Mouse (Mus musculus): ENCODE data around the gene Atxn7l2. TPM values are rescaled to one million over a fixed set of nuclear protein-coding genes. Genes with fewer than 3 reads are reported as not detected.

The Atxn7l2 gene
- polyA plus RNA-seq, 1 experiment from 2014 or later: 27.9 TPM

DNA sequence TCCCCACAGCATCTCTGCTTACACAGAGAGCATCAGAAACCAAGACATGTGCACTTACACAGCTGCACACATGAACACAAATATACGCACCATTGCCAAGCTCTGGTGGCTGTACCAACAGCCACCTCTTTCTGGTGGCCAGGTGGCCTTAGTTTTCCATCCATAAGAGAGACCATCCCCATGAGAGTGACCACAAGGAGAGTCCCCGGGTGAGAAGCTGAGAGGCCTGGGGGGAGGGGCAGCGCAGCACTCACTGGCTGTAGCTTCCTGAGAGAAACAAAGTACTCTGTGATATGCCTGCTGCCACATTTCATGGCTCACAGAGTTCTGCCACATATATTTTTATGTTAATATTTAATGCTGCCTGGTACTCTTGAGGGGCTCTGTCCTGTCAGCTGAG lies 41.5 kb downstream of the Atxn7l2 start:
- no peak overlapping the region for H3K9ac ChIP-seq (replicated peaks; ENCODE audit: low read length)
- H3K27ac ChIP-seq (replicated peaks; ENCODE audit: low read depth, low read length): no peak overlapping the region
- no peaks in the 10 kb centered on the region for H3K36me3 ChIP-seq (ENCODE audit: control insufficient read depth, insufficient read depth, low read length)
- 46% methylated on average over 3 of the region's 3 CpGs for WGBS
- ATAC-seq (ENCODE audit: low FRiP score, low TSS enrichment) (no peak), DNase-seq (no peak)
- no peaks in the 10 kb centered on the region for H3K27me3 ChIP-seq (ENCODE audit: control insufficient read depth, insufficient read depth, low read length)
- H3K9me3 ChIP-seq (ENCODE audit: control insufficient read depth, low read length): no peaks in the 10 kb centered on the region
- peaks cover 13% of the 10 kb centered on the region for H3K4me1 ChIP-seq (ENCODE audit: control insufficient read depth, insufficient read depth, low read length)
- H3K4me3 ChIP-seq (replicated peaks; ENCODE audit: low read depth, low read length): no peak overlapping the region
- H3K4me2 ChIP-seq (ENCODE audit: low read length): no peak overlapping the region

DNA sequence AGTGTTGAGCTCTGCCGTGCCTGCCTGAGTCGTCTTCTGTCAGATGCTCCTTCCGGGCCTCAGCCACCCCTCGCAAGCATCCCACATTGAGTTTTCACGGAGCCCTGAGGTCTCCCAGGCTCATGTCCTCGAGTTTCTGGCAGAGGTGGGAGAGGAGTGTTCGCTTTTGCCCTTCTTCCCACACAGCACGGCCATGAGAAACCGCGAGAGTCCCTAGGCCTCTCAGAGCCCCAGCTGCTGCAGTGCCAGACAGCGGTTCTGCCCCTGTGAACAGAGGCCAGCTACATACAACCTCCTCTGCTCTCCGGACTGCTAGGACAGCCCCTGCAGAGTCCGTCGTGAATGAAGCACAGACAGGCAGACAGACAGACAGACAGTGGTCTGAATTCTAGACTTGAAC lies 43.2 kb downstream of the Atxn7l2 start:
- H3K27me3 ChIP-seq (ENCODE audit: control insufficient read depth, insufficient read depth, low read length): no peaks in the 10 kb centered on the region
- no peak for DNase-seq
- H3K9me3 ChIP-seq (ENCODE audit: control insufficient read depth, low read length): no peaks in the 10 kb centered on the region
- H3K4me1 ChIP-seq (ENCODE audit: control insufficient read depth, insufficient read depth, low read length): peaks cover 13% of the 10 kb centered on the region
- H3K27ac ChIP-seq (replicated peaks; ENCODE audit: low read depth, low read length): no peak overlapping the region; the same call in 1 of the 2 replicates
- no peak overlapping the region for H3K9ac ChIP-seq (replicated peaks; ENCODE audit: low read length)
- no peak overlapping the region for H3K4me3 ChIP-seq (replicated peaks; ENCODE audit: low read depth, low read length)
- H3K4me2 ChIP-seq (ENCODE audit: low read length): no peak overlapping the region
- H3K36me3 ChIP-seq (ENCODE audit: control insufficient read depth, insufficient read depth, low read length): no peaks in the 10 kb centered on the region
- 40% methylated on average over 14 of the region's 14 CpGs for WGBS
- ATAC-seq (ENCODE audit: low FRiP score, low TSS enrichment): no peak

DNA sequence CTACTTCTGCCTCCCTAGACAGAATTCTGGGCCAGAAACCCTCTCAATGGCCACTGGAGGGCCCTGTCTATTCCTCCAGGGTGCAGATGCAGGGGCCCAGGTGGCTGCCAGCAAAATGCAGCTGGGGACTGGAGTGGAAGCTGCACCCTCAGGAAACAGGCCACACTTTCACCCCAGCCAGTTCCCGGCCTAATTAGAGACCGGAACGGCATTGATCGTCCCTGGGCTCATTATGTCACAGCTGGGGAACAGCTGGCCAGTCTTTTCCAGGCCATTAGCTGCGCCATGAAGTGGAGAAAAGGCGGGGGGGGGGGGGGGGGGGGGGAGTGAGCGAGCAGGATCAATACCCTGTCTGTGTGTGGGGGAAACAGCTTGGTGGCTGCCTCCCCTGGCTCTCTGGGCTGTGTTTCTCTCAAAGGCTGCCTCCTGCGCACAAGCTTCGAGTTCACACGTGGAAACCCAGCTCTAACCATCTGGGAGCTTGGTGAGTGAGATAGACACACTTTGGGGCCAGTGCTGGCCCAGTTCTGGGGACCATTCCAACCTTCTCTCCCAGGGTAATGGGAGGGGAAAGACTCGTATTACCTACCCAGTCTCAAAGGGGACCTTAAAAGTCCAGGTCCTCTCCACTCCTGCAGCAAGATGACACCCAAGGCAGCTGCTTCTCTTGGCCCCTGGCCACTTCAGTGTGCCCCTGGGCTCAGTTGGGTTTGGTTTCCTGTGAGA lies 44.1 kb downstream of the Atxn7l2 start:
- Histone ChIP-seq H3K27ac (replicated peaks; ENCODE audit: low read depth, low read length) (peak overlapping the region; percentile 74), H3K36me3 (ENCODE audit: control insufficient read depth, insufficient read depth, low read length) (no peaks in the 10 kb centered on the region), H3K9ac (replicated peaks; ENCODE audit: low read length) (no peak overlapping the region), H3K4me3 (replicated peaks; ENCODE audit: low read depth, low read length) (no peak overlapping the region), H3K9me3 (ENCODE audit: control insufficient read depth, low read length) (no peaks in the 10 kb centered on the region), H3K27me3 (ENCODE audit: control insufficient read depth, insufficient read depth, low read length) (no peaks in the 10 kb centered on the region), H3K4me2 (ENCODE audit: low read length) (no peak overlapping the region), H3K4me1 (ENCODE audit: control insufficient read depth, insufficient read depth, low read length) (peaks cover 13% of the 10 kb centered on the region)
- ATAC-seq (ENCODE audit: low FRiP score, low TSS enrichment) (peak; percentile 31; the same call in 1 of the 2 replicates), DNase-seq (peak; percentile 67)
- whole genome bisulfite sequencing: 9% methylated on average over 11 of the region's 11 CpGs

DNA sequence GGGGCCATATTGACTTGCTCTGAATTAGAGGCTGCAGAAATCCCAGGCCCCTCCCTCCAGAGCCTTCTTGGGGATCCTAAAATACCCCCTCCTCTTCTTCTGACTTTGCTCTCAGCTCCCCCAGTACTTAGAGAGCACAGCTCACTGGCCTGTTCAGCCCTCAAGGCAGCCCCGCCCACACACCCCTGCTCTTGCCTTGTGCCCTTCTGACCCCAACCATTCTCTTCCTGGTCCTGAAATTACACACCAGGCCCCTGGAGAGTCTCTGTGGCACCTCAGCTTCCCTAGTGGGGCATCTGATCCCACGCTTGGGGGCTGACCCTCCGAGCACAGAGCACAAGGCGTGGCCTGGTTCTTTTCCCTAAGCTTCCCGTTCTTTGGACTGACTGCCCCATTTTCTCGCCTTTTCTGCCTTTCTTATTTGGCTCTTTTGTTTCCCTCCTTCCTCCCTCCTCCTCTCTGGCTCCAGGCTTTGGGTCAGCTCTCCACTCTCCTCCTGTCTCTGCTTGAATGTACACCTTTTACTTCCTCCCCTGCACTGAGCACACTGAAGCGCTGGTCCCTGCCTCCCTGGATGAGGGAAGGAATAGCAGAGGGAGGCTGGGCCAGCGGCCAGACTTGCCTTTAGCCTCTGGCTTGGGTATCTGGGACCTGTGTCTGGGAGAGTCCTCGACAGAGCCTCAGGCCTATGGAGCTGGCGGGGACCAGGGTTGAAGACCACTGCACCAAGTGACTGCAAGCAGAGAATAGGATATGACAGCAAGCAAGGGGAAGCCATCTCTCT lies 45.0 kb downstream of the Atxn7l2 start:
- no peak overlapping the region for H3K9ac ChIP-seq (replicated peaks; ENCODE audit: low read length)
- H3K4me3 ChIP-seq (replicated peaks; ENCODE audit: low read depth, low read length): no peak overlapping the region
- no peaks in the 10 kb centered on the region for H3K36me3 ChIP-seq (ENCODE audit: control insufficient read depth, insufficient read depth, low read length)
- peaks cover 13% of the 10 kb centered on the region for H3K4me1 ChIP-seq (ENCODE audit: control insufficient read depth, insufficient read depth, low read length)
- no peak overlapping the region for H3K4me2 ChIP-seq (ENCODE audit: low read length)
- 20% methylated on average over 10 of the region's 10 CpGs for WGBS
- DNase-seq (no peak), ATAC-seq (ENCODE audit: low FRiP score, low TSS enrichment) (no peak)
- no peaks in the 10 kb centered on the region for H3K27me3 ChIP-seq (ENCODE audit: control insufficient read depth, insufficient read depth, low read length)
- peak overlapping the region; percentile 74 for H3K27ac ChIP-seq (replicated peaks; ENCODE audit: low read depth, low read length)
- H3K9me3 ChIP-seq (ENCODE audit: control insufficient read depth, low read length): no peaks in the 10 kb centered on the region

DNA sequence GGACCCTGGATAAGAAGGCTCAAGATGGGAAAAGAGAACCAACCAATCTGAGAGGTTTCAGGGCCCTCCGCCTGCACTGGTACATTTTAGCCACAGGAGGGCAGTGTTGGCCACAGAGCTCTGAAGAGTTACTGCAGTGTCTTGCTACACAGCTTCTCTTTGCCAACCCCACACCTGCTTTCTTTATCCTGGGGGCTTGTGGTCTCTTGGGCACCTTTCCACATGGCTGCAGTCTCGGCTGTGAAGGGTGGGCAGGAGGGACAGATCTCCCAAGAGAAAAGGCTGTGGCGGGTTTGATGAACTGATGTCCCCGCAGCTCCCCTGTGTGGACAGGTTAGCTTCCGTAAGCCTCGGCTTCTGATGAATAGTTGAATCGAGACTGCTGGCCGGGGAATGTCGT lies 45.9 kb downstream of the Atxn7l2 start:
- H3K4me1 ChIP-seq (ENCODE audit: control insufficient read depth, insufficient read depth, low read length): peaks cover 13% of the 10 kb centered on the region
- peak overlapping the region; percentile 16; the same call in 1 of the 2 replicates for H3K4me3 ChIP-seq (replicated peaks; ENCODE audit: low read depth, low read length)
- H3K27me3 ChIP-seq (ENCODE audit: control insufficient read depth, insufficient read depth, low read length): no peaks in the 10 kb centered on the region
- no peak overlapping the region; the same call in 1 of the 2 replicates for H3K9ac ChIP-seq (replicated peaks; ENCODE audit: low read length)
- DNase-seq (peak; percentile 94), ATAC-seq (ENCODE audit: low FRiP score, low TSS enrichment) (peak; percentile 66)
- WGBS: 16% methylated on average over 9 of the region's 9 CpGs
- peak overlapping the region; percentile 16; the same call in 1 of the 2 replicates for H3K27ac ChIP-seq (replicated peaks; ENCODE audit: low read depth, low read length)
- no peaks in the 10 kb centered on the region for H3K9me3 ChIP-seq (ENCODE audit: control insufficient read depth, low read length)
- peak overlapping the region; percentile 45 for H3K4me2 ChIP-seq (ENCODE audit: low read length)
- H3K36me3 ChIP-seq (ENCODE audit: control insufficient read depth, insufficient read depth, low read length): no peaks in the 10 kb centered on the region

DNA sequence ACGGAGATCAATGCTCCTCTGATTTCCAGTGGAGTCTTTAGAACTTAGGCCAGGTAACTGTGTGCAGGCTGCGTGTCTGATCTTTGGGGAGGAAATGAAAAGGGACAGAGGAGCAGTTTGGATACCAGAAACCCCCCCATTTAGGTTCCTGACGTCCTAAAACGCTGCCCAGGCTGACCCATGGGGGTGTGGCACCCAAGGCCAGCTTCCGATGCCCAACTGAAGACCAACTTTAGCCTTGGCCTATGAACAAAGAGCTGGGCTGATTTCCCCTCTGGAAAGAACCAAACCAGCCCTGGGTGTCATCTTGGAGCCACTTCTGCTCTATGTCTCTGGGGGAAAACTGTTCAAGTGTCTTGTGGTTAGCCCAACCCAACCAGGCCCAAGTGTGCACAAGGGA lies 46.6 kb downstream of the Atxn7l2 start:
- H3K36me3 ChIP-seq (ENCODE audit: control insufficient read depth, insufficient read depth, low read length): no peaks in the 10 kb centered on the region
- H3K27ac ChIP-seq (replicated peaks; ENCODE audit: low read depth, low read length): no peak overlapping the region

DNA sequence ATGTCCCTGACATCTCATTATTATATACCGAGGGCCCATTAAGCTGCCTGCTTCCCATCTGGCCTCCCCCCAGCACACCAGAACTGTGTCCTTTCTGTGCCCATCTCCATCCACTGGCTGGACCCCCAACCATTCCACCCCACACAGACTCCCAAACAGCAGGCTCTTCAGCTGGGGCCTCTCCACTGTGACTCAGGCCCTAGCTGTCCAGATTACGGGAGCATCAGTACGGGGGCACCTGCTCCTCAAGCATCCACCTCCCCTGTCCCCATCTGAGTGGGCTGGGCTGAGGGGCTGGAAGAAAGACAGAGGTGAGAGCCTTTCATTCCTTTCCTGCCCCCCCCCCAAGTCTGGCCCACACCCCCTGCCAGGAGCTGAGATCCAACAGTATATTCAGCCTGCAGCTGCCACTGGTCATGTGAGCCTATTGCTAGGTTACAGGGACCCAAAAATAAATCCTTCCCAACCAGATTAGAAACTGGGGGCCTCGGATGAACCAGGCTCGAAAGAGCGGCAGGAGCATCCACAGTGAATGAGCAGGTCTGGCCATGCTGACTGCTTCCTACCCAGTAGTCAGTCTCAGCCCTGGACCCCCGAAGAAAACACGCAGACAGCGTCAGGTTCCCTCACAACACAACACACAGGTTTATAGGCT lies 52.2 kb downstream of the Atxn7l2 start:
- Histone ChIP-seq H3K9ac (replicated peaks; ENCODE audit: low read length) (peak overlapping the region; percentile 24; the same call in 1 of the 2 replicates), H3K4me3 (replicated peaks; ENCODE audit: low read depth, low read length) (no peak overlapping the region), H3K27ac (replicated peaks; ENCODE audit: low read depth, low read length) (peak overlapping the region; percentile 78), H3K36me3 (ENCODE audit: control insufficient read depth, insufficient read depth, low read length) (no peaks in the 10 kb centered on the region), H3K4me1 (ENCODE audit: control insufficient read depth, insufficient read depth, low read length) (peaks cover 10% of the 10 kb centered on the region), H3K9me3 (ENCODE audit: control insufficient read depth, low read length) (no peaks in the 10 kb centered on the region), H3K4me2 (ENCODE audit: low read length) (no peak overlapping the region), H3K27me3 (ENCODE audit: control insufficient read depth, insufficient read depth, low read length) (no peaks in the 10 kb centered on the region)
- WGBS: 31% methylated on average over 9 of the region's 9 CpGs
- ATAC-seq (ENCODE audit: low FRiP score, low TSS enrichment) (peak; percentile 65; the same call in 1 of the 2 replicates), DNase-seq (peak; percentile 55)

More for the DNA sequence above, 46.6 kb downstream of the Atxn7l2 start:
- no peak for ATAC-seq (ENCODE audit: low FRiP score, low TSS enrichment)
- H3K4me3 ChIP-seq (replicated peaks; ENCODE audit: low read depth, low read length): no peak overlapping the region
- H3K4me2 ChIP-seq (ENCODE audit: low read length): no peak overlapping the region
- no peaks in the 10 kb centered on the region for H3K9me3 ChIP-seq (ENCODE audit: control insufficient read depth, low read length)
- WGBS: 60% methylated on average over 5 of the region's 5 CpGs
- H3K9ac ChIP-seq (replicated peaks; ENCODE audit: low read length): no peak overlapping the region
- H3K4me1 ChIP-seq (ENCODE audit: control insufficient read depth, insufficient read depth, low read length): peaks cover 13% of the 10 kb centered on the region
- no peaks in the 10 kb centered on the region for H3K27me3 ChIP-seq (ENCODE audit: control insufficient read depth, insufficient read depth, low read length)
- DNase-seq: no peak

DNA sequence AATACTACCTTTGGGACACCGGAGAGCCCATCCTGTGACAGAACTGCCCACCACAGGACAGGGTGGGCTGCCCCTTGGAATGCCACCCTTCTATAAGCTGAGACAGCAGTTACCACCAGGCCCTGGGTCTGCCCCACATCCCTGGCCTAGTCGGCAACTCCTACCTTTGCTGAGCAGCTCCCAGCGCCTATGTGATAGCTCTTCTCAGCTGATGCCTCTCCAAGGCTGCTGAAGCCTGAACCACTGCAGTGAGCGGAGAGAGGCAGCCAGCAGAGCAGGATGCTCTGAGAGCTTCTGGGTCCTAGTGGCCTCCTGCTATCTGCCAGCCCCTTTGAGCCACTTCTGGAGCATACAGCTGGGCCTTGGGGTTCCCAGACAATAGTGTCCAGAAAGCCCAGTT lies 56.1 kb downstream of the Atxn7l2 start, which contains the start of gene Gpr61:
Gene Gpr61 (minus strand): TSS at position 227 of the 400 bp plus-strand sequence.
- peak within 1 kb of the TSS; percentile 47 for H3K4me2 ChIP-seq (ENCODE audit: low read length)
- H3K9ac ChIP-seq (replicated peaks; ENCODE audit: low read length): peak within 1 kb of the TSS; percentile 48; the same call in 1 of the 2 replicates
- H3K4me3 ChIP-seq (replicated peaks; ENCODE audit: low read depth, low read length): peak within 1 kb of the TSS; percentile 21; the same call in 1 of the 2 replicates
- WGBS: 42% methylated on average over 4 of the region's 4 CpGs
- peaks cover 10% of the 10 kb centered on the region for H3K4me1 ChIP-seq (ENCODE audit: control insufficient read depth, insufficient read depth, low read length)
- H3K9me3 ChIP-seq (ENCODE audit: control insufficient read depth, low read length): no peaks in the 10 kb centered on the region
- ATAC-seq (ENCODE audit: low FRiP score, low TSS enrichment) (no peak), DNase-seq (peak; percentile 59)
- H3K27ac ChIP-seq (replicated peaks; ENCODE audit: low read depth, low read length): peak within 1 kb of the TSS; percentile 37; the same call in 1 of the 2 replicates
- H3K27me3 ChIP-seq (ENCODE audit: control insufficient read depth, insufficient read depth, low read length): no peaks in the 10 kb centered on the region
- no peaks in the 10 kb centered on the region for H3K36me3 ChIP-seq (ENCODE audit: control insufficient read depth, insufficient read depth, low read length)

Measured in midbrain, embryonic 14.5 days (tissue).